27 mouse cellular contexts compared by ENCODE assay signal in the genomic region with DNA sequence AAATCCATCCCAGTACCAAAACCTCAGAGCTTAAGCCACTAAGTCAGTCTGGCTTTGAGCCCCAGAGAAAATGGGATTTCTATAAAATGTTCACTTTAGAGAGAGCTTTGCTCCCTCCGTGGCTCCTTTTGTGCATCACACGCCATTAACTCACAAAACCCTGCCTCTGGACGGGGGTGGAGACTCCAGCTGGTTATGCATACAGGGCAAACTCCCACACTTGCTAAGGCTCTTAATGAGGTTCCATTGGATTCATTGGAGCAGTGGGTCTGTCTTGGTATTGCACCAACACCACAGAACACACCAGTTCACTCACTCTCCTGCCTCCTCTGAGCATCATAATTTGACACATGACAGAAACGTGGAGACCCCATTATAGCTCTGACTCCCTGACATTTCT.
"Had no signal": no experiment of that assay in that cellular context is flagged by ENCODE, and none has a peak within 500 bp of the region (broad histone marks: within the 10 kb centered on the region; RNA-seq: fewer than 3 reads in every experiment).

No protein-coding gene starts in this region.

- H3K9ac ChIP-seq: heart, embryonic 13.5 days; heart, embryonic 15.5 days; hindbrain, embryonic 13.5 days; hindbrain, embryonic 15.5 days; kidney, embryonic 15.5 days; limb, embryonic 12.5 days; liver, embryonic 13.5 days had no signal

- H3K9me3 ChIP-seq: heart, embryonic 13.5 days; heart, embryonic 15.5 days; hindbrain, embryonic 13.5 days; hindbrain, embryonic 15.5 days; kidney, embryonic 15.5 days; liver, embryonic 13.5 days had no signal

- H3K27me3 ChIP-seq: heart, embryonic 13.5 days; heart, embryonic 15.5 days; hindbrain, embryonic 13.5 days; hindbrain, embryonic 15.5 days; kidney, embryonic 15.5 days; limb, embryonic 12.5 days; liver, embryonic 13.5 days had no signal

- DNase-seq: gastrocnemius, postnatal 10 days; gastrocnemius, postnatal 25 days; heart, adult 2 months; heart, postnatal 14 days; heart, postnatal 4 days; kidney, adult 11 months; kidney, adult 2 months; kidney, adult 9 months; kidney, postnatal 14 days; kidney, postnatal 36 days; layer of hippocampus, adult 9-11 months; layer of hippocampus, postnatal 36 days; left cerebral cortex, postnatal 4 days; liver; liver, embryonic 13.5 days had no signal

- H3K4me3 ChIP-seq: heart, adult 2 months; heart, embryonic 13.5 days; heart, embryonic 15.5 days; hindbrain, embryonic 10.5 days; hindbrain, embryonic 13.5 days; hindbrain, embryonic 15.5 days; kidney, embryonic 15.5 days; limb, embryonic 12.5 days; liver, embryonic 13.5 days had no signal

- H3K4me1 ChIP-seq: heart, embryonic 13.5 days; heart, embryonic 15.5 days; hindbrain, embryonic 10.5 days; liver, embryonic 13.5 days had no signal

- H3K4me2 ChIP-seq: heart, embryonic 11.5 days; heart, embryonic 13.5 days; heart, embryonic 15.5 days; hindbrain, embryonic 13.5 days; hindbrain, embryonic 15.5 days; kidney, embryonic 15.5 days; limb, embryonic 12.5 days; liver, embryonic 11.5 days; liver, embryonic 13.5 days had no signal

- H3K36me3 ChIP-seq: heart, embryonic 13.5 days; heart, embryonic 15.5 days; hindbrain, embryonic 10.5 days; hindbrain, embryonic 13.5 days; hindbrain, embryonic 15.5 days; kidney, embryonic 15.5 days; limb, embryonic 12.5 days; liver, embryonic 13.5 days had no signal

- ATAC-seq: hindbrain, postnatal 0 days; intestine, embryonic 16.5 days had no signal

- H3K27ac ChIP-seq: heart, adult 2 months; heart, embryonic 13.5 days; heart, embryonic 15.5 days; hindbrain, embryonic 10.5 days; hindbrain, embryonic 13.5 days; hindbrain, embryonic 15.5 days; hindbrain, postnatal 0 days; kidney, embryonic 15.5 days; kidney, postnatal 0 days; limb, embryonic 12.5 days; liver, embryonic 13.5 days had no signal
